ENCODE assay signal across 12 mouse cellular contexts in genomic region chr7:4260521-4260920, GRCm38 (mm10). TPM values are rescaled to one million over a fixed set of nuclear protein-coding genes. Genes with fewer than 3 reads are reported as not detected.
DNase-seq lines count a peak whose midpoint lies in the region; TF ChIP-seq lines count a peak whose summit lies in the region.
"Not testable (repeated sequence)": the region's sequence is repeated elsewhere in the genome, so short reads cannot be mapped to it uniquely, and the experiment has no call there.
"Had no signal": no experiment of that assay in that cellular context is flagged by ENCODE, and none has a peak within 500 bp of the region (broad histone marks: within the 10 kb centered on the region; RNA-seq: fewer than 3 reads in every experiment).

No protein-coding gene starts in this region.

- not testable (repeated sequence) for TF ChIP-seq CTCF in ES-Bruce4 (IDR thresholded peaks at IDR 0.05; ENCODE audit: low read depth, low read length)

- TF ChIP-seq EP300 in ES-Bruce4 (IDR thresholded peaks at IDR 0.05; ENCODE audit: insufficient read depth, low read depth, low read length) = not testable (repeated sequence)

- not testable (repeated sequence) for TF ChIP-seq POLR2A in ES-Bruce4 (IDR thresholded peaks at IDR 0.05; ENCODE audit: insufficient read depth, low read length)

- H3K4me1 ChIP-seq in ES-Bruce4 (ENCODE audit: control insufficient read depth, insufficient read depth, low read length); ES-E14 (ENCODE audit: control insufficient read depth in 2 of 2, insufficient read depth in 2 of 2, low read length in 2 of 2, poor library complexity in 1 of 2): not testable (repeated sequence)

- H3K9me3 ChIP-seq in ES-Bruce4 (replicated peaks; ENCODE audit: control insufficient read depth, insufficient read depth, low read length, poor library complexity, severe bottlenecking) = peaks cover 34% of the 10 kb centered on the region
- H3K9me3 ChIP-seq in ES-E14 (ENCODE audit: control insufficient read depth, insufficient read depth, low read depth, low read length) = not testable (repeated sequence)

- not testable (repeated sequence) for H3K4me3 ChIP-seq in ES-Bruce4 (ENCODE audit: low read depth, low read length); ES-E14 (ENCODE audit: insufficient read depth in 1 of 2, low read depth in 1 of 2, low read length in 2 of 2, poor library complexity in 1 of 2, severe bottlenecking in 1 of 2)

- H3K27ac ChIP-seq in ES-Bruce4 (ENCODE audit: insufficient read depth, low read length) (peak overlapping the region; percentile 92), ES-E14 (ENCODE audit: insufficient read depth, low read depth, low read length, poor library complexity, severe bottlenecking) (peak overlapping the region; percentile 97)

- DNase-seq in ES-CJ7 (ENCODE audit: low read depth, low spot score) (peak; percentile 58), ES-E14 (ENCODE audit: low read depth, low spot score) (peak; percentile 34), R1 (ENCODE audit: low read depth, low spot score) (peak; percentile 86), ZHBTc4 (ENCODE audit: low read depth, low spot score) (peak; percentile 76)

- not testable (repeated sequence) for H3K9ac ChIP-seq in ES-Bruce4 (ENCODE audit: low read depth, poor library complexity, severe bottlenecking)
- H3K9ac ChIP-seq in ES-E14 (ENCODE audit: insufficient read depth, low read depth, low read length, poor library complexity, severe bottlenecking) = peak overlapping the region; percentile 38; the same call in 1 of the 2 replicates

- not testable (repeated sequence) for H3K27me3 ChIP-seq in ES-Bruce4 (ENCODE audit: control insufficient read depth, insufficient read depth, low read length, poor library complexity, severe bottlenecking)

- H3K36me3 ChIP-seq in ES-Bruce4 (ENCODE audit: control insufficient read depth, insufficient read depth, low read length, poor library complexity, severe bottlenecking); ES-E14 (ENCODE audit: control insufficient read depth, insufficient read depth, low read length, poor library complexity, severe bottlenecking): not testable (repeated sequence)

- in situ Hi-C loops in ES-E14 (cut with MboI; ENCODE audit: low sequenced_read_pairs in 2 of 2, unreplicated experiment in 2 of 2) = not testable (repeated sequence)

RNA-seq across cellular contexts. Expression of gene Lilra5, which starts 23.0 kb away (rescaled TPM):
- polyA plus RNA-seq in ES-Bruce4 (2011; ENCODE audit: insufficient read depth, insufficient read length, low read depth, missing spikeins) = not detected in 2 replicates
- total RNA-seq in ES-E14 (2012; rRNA removed) = not detected in 2 replicates
- total RNA-seq: CH12.LX, G1E, MEL had no signal
- polyA plus RNA-seq: activated CD4-positive, CD25-positive, alpha-beta regulatory T cell, adult 4 months; C2C12; CD4-positive, CD25-positive, alpha-beta regulatory T cell, adult 4 months; G1E; Patski had no signal

Comparison
In these comparisons a context has a peak if more than half of its experiments do, and no peak if none do; other contexts are left out.
1. DNase-seq: peak in every context shown above with its lines; median percentile 86 in R1; 76 in ZHBTc4; 58 in ES-CJ7; 34 in ES-E14.